Mouse (Mus musculus): ENCODE measurements at regions not wholly inside any gene's neighbourhood (a gene's known extent, or its start where the extent isn't known, plus 50 kb on each side); places are given as distances from the start of the nearest gene placed in this dataset.

DNA sequence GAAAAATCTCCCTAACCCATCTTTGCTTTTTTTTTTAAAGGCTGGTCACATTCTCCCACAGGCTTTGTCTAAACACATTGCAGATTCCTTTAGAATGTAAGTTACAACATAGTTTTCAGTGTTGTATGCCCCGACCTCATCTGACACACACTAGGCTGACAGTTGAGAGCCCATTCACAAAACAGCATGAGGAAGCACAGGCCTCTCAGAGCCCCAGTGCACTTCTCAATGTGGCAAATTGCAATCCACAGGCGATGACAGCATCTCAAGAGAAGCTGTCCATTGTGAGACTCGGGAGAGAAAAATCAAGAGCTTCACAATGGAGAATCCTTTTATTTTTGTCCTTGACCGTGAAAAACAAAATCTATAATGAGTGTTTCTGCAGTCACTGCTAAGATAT is 493.8 kb upstream of the Alcam start:
- in situ Hi-C loops (cut with MboI; ENCODE audit: low sequenced_read_pairs in 2 of 2, unreplicated experiment in 2 of 2), result no loop called here
- no peak overlapping the region for H3K27ac ChIP-seq (ENCODE audit: insufficient read depth, low read depth, low read length, poor library complexity, severe bottlenecking)
- H3K36me3 ChIP-seq (ENCODE audit: control insufficient read depth, insufficient read depth, low read length, poor library complexity, severe bottlenecking), result no peaks in the 10 kb centered on the region
- H3K4me1 ChIP-seq (ENCODE audit: control insufficient read depth in 2 of 2, insufficient read depth in 2 of 2, low read length in 2 of 2, poor library complexity in 1 of 2), result no peaks in the 10 kb centered on the region
- no peak overlapping the region for H3K9ac ChIP-seq (ENCODE audit: insufficient read depth, low read depth, low read length, poor library complexity, severe bottlenecking)
- H3K4me3 ChIP-seq (ENCODE audit: insufficient read depth in 1 of 2, low read depth in 1 of 2, low read length in 2 of 2, poor library complexity in 1 of 2, severe bottlenecking in 1 of 2), result no peak overlapping the region
- DNase-seq (ENCODE audit: low read depth, low spot score), result no peak
- TF ChIP-seq ZC3H11A (IDR thresholded peaks at IDR 0.05; ENCODE audit: borderline replicate concordance, low read depth, low read length), result no peak
- H3K9me3 ChIP-seq (ENCODE audit: control insufficient read depth, insufficient read depth, low read depth, low read length), result no peaks in the 10 kb centered on the region

DNA sequence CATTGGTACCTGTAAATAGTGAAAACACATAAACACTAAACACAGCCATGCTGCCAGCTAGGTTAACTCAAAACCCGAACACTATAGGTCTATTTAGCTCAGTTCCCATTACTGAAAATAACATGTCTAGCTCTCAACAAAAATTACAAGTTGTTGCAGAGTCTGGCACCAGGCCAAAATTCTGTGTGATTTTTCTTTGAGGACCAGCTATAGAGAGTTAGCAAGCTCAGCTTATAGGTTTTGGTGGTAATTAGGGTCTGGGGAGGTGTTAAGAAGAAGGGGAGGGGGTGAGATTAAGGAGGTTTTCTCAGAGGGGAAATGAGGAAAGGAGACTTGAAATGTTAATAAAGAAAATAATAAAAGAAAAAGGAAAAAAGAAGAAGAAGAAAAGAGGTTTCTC is 480.9 kb upstream of the Alcam start:
- no peak overlapping the region for H3K9ac ChIP-seq (ENCODE audit: insufficient read depth, low read depth, low read length, poor library complexity, severe bottlenecking)
- H3K9me3 ChIP-seq (ENCODE audit: control insufficient read depth, insufficient read depth, low read depth, low read length), result no peaks in the 10 kb centered on the region
- DNase-seq (ENCODE audit: low read depth, low spot score), result no peak
- H3K27ac ChIP-seq (ENCODE audit: insufficient read depth, low read depth, low read length, poor library complexity, severe bottlenecking), result no peak overlapping the region
- H3K4me1 ChIP-seq (ENCODE audit: control insufficient read depth in 2 of 2, insufficient read depth in 2 of 2, low read length in 2 of 2, poor library complexity in 1 of 2), result no peaks in the 10 kb centered on the region
- no peak for TF ChIP-seq CHD2 (IDR thresholded peaks at IDR 0.05; ENCODE audit: low read depth, low read length)
- no peak for TF ChIP-seq ZC3H11A (IDR thresholded peaks at IDR 0.05; ENCODE audit: borderline replicate concordance, low read depth, low read length)
- in situ Hi-C loops (cut with MboI; ENCODE audit: low sequenced_read_pairs in 2 of 2, unreplicated experiment in 2 of 2), result no loop called here
- H3K4me3 ChIP-seq (ENCODE audit: insufficient read depth in 1 of 2, low read depth in 1 of 2, low read length in 2 of 2, poor library complexity in 1 of 2, severe bottlenecking in 1 of 2), result no peak overlapping the region
- H3K36me3 ChIP-seq (ENCODE audit: control insufficient read depth, insufficient read depth, low read length, poor library complexity, severe bottlenecking), result no peaks in the 10 kb centered on the region

DNA sequence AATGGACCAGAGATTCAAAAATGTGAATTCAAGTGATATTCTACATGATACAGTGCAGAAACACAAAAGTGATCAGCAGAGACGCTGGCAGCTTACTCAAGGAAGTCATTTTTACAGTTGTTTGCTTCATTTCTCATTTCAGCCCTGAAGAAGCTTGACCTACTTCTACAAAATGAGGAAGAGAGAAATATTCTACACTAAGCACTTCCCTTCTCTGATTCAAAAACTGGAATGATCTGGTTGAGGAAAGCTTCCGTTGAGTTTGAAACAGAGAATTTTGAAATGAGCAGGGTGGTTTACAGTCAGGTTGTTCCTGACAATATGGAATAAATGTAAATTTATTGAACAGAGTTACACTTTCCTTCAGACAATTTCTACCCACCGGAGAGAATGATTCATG is 478.1 kb upstream of the Alcam start:
- no peaks in the 10 kb centered on the region for H3K36me3 ChIP-seq (ENCODE audit: control insufficient read depth, insufficient read depth, low read length, poor library complexity, severe bottlenecking)
- H3K9ac ChIP-seq (ENCODE audit: insufficient read depth, low read depth, low read length, poor library complexity, severe bottlenecking), result no peak overlapping the region
- H3K27ac ChIP-seq (ENCODE audit: insufficient read depth, low read depth, low read length, poor library complexity, severe bottlenecking), result no peak overlapping the region
- no peaks in the 10 kb centered on the region for H3K4me1 ChIP-seq (ENCODE audit: control insufficient read depth in 2 of 2, insufficient read depth in 2 of 2, low read length in 2 of 2, poor library complexity in 1 of 2)
- in situ Hi-C loops (cut with MboI; ENCODE audit: low sequenced_read_pairs in 2 of 2, unreplicated experiment in 2 of 2), result no loop called here
- no peak for TF ChIP-seq HCFC1 (IDR thresholded peaks at IDR 0.05; ENCODE audit: borderline replicate concordance, insufficient read depth, low read length)
- no peak for TF ChIP-seq ZNF384 (IDR thresholded peaks at IDR 0.05; ENCODE audit: low read depth, low read length)
- TF ChIP-seq CHD2 (IDR thresholded peaks at IDR 0.05; ENCODE audit: low read depth, low read length), result no peak
- no peak for TF ChIP-seq MAFK (IDR thresholded peaks at IDR 0.05; ENCODE audit: insufficient read depth, low read depth, low read length)
- TF ChIP-seq ZC3H11A (IDR thresholded peaks at IDR 0.05; ENCODE audit: borderline replicate concordance, low read depth, low read length), result no peak
- no peak for DNase-seq (ENCODE audit: low read depth, low spot score)
- no peaks in the 10 kb centered on the region for H3K9me3 ChIP-seq (ENCODE audit: control insufficient read depth, insufficient read depth, low read depth, low read length)
- H3K4me3 ChIP-seq (ENCODE audit: insufficient read depth in 1 of 2, low read depth in 1 of 2, low read length in 2 of 2, poor library complexity in 1 of 2, severe bottlenecking in 1 of 2), result no peak overlapping the region

DNA sequence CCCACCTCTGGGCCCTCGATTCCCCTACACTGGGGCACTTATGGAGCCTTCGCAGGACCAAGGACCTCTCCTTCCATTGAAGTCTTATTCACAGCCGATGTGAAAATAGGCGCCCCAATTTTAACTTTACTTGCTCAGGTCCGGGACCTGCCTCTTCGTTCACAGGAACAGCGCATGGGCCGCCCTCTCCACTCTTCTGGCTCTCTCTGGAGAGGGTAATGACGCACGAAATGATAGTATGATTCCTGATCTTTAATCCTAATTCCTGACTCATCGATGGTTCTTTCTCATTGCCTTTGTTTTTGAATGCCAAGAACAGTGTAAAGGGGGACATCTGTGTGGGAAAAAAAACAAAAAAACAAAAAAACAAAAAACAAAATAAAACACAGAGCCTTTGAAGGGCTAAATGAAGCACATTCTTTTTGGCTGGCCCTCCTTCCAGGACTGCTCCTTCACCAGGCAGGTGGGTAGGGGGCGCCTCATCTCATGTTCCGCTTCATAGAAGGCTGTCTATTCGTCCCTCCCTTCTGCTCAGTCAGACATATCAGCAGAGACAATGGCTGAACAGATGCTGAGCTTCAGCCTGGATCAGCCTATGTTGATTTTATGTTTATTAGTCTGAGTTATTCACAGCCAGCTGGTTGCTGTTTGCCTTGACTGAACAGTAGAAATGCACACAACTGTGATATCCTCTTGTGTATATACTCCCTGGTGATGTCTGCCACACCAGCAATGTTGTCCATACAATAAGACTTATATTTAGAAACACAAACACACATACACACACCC is 438.8 kb upstream of the Alcam start:
- Histone ChIP-seq H3K27ac (ENCODE audit: insufficient read depth, low read depth, low read length, poor library complexity, severe bottlenecking) (no peak overlapping the region), H3K4me3 (ENCODE audit: insufficient read depth in 1 of 2, low read depth in 1 of 2, low read length in 2 of 2, poor library complexity in 1 of 2, severe bottlenecking in 1 of 2) (no peak overlapping the region), H3K4me1 (ENCODE audit: control insufficient read depth in 2 of 2, insufficient read depth in 2 of 2, low read length in 2 of 2, poor library complexity in 1 of 2) (no peaks in the 10 kb centered on the region), H3K9me3 (ENCODE audit: control insufficient read depth, insufficient read depth, low read depth, low read length) (no peaks in the 10 kb centered on the region), H3K9ac (ENCODE audit: insufficient read depth, low read depth, low read length, poor library complexity, severe bottlenecking) (no peak overlapping the region), H3K36me3 (ENCODE audit: control insufficient read depth, insufficient read depth, low read length, poor library complexity, severe bottlenecking) (no peaks in the 10 kb centered on the region)
- no peak for DNase-seq (ENCODE audit: low read depth, low spot score)
- TF ChIP-seq HCFC1 (IDR thresholded peaks at IDR 0.05; ENCODE audit: borderline replicate concordance, insufficient read depth, low read length) (no peak), MAFK (IDR thresholded peaks at IDR 0.05; ENCODE audit: insufficient read depth, low read depth, low read length) (no peak), CHD2 (IDR thresholded peaks at IDR 0.05; ENCODE audit: low read depth, low read length) (no peak), ZC3H11A (IDR thresholded peaks at IDR 0.05; ENCODE audit: borderline replicate concordance, low read depth, low read length) (no peak), ZNF384 (IDR thresholded peaks at IDR 0.05; ENCODE audit: low read depth, low read length) (no peak)
- in situ Hi-C loops (cut with MboI; ENCODE audit: low sequenced_read_pairs in 2 of 2, unreplicated experiment in 2 of 2), result no loop called here

DNA sequence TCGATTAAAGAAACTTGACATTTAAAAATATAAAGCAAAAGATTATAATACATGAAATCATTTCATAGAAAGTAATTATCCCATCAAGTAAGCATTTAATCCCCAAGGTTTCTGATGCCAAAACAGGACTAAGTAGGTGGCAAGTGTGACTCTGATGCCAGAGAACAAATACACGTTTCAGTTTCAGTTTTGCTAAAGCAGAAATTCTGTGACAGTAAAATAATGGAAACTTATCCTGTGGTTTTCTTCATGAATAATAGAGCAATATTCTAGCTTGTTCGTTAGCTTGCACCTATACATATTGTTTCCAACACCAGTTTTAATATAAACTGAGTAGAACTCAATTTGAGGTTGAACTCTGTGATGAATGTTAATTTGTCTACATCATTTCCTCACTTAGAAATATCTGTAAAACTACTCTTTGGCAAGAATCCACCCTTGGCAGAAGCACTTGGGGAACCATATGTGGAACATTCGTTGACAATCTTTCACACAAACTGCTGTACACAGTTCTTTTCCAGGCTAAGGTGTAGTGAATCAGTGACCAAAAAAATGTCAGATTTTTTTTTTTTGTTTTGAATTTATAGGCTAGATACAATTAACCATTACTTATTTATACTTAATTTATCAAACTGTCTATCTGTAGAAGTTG is 425.7 kb upstream of the Alcam start:
- H3K36me3 ChIP-seq (ENCODE audit: control insufficient read depth, insufficient read depth, low read length, poor library complexity, severe bottlenecking), result no peaks in the 10 kb centered on the region
- H3K4me3 ChIP-seq (ENCODE audit: insufficient read depth in 1 of 2, low read depth in 1 of 2, low read length in 2 of 2, poor library complexity in 1 of 2, severe bottlenecking in 1 of 2), result no peak overlapping the region
- no peaks in the 10 kb centered on the region for H3K9me3 ChIP-seq (ENCODE audit: control insufficient read depth, insufficient read depth, low read depth, low read length)
- no peak for TF ChIP-seq MAFK (IDR thresholded peaks at IDR 0.05; ENCODE audit: insufficient read depth, low read depth, low read length)
- TF ChIP-seq CHD2 (IDR thresholded peaks at IDR 0.05; ENCODE audit: low read depth, low read length), result no peak
- no peak for TF ChIP-seq ZC3H11A (IDR thresholded peaks at IDR 0.05; ENCODE audit: borderline replicate concordance, low read depth, low read length)
- TF ChIP-seq HCFC1 (IDR thresholded peaks at IDR 0.05; ENCODE audit: borderline replicate concordance, insufficient read depth, low read length), result no peak
- TF ChIP-seq ZNF384 (IDR thresholded peaks at IDR 0.05; ENCODE audit: low read depth, low read length), result no peak
- H3K9ac ChIP-seq (ENCODE audit: insufficient read depth, low read depth, low read length, poor library complexity, severe bottlenecking), result no peak overlapping the region
- no peak overlapping the region for H3K27ac ChIP-seq (ENCODE audit: insufficient read depth, low read depth, low read length, poor library complexity, severe bottlenecking)
- in situ Hi-C loops (cut with MboI; ENCODE audit: low sequenced_read_pairs in 2 of 2, unreplicated experiment in 2 of 2), result no loop called here
- no peak for DNase-seq (ENCODE audit: low read depth, low spot score)
- H3K4me1 ChIP-seq (ENCODE audit: control insufficient read depth in 2 of 2, insufficient read depth in 2 of 2, low read length in 2 of 2, poor library complexity in 1 of 2), result no peaks in the 10 kb centered on the region

Measured in ES-E14 (cell line).